Mouse (Mus musculus) lung, adult 18-20 months (tissue): Measurements from ENCODE around the gene Cdyl.

Experiments
- DNase-seq, 2 experiments: peaks; one replicate each; pipeline ENCODE4 v3.0.0; 2022; ENCODE audit warnings: mixed read lengths in 2 of 2

The Cdyl gene

GRCm38 (mm10) chr13:35717658-35718057, 58.0 kb downstream of the Cdyl start:
- DNase-seq: no peak

- DNase-seq: no peak
Measured at GRCm38 (mm10) chr13:35719581-35719980, 59.9 kb downstream of the Cdyl start.

- no peak for DNase-seq
Measured at GRCm38 (mm10) chr13:35723073-35723472, 63.4 kb downstream of the Cdyl start.

GRCm38 (mm10) chr13:35726025-35726424, 66.4 kb downstream of the Cdyl start:
- DNase-seq: no peak

GRCm38 (mm10) chr13:35732131-35732530, 72.5 kb downstream of the Cdyl start:
- DNase-seq: no peak

GRCm38 (mm10) chr13:35732891-35733596, 73.4 kb downstream of the Cdyl start:
- DNase-seq: no peak

- no peak for DNase-seq
Measured at GRCm38 (mm10) chr13:35737565-35737964, 77.9 kb downstream of the Cdyl start.

- DNase-seq: no peak
Measured at GRCm38 (mm10) chr13:35738210-35738609, 78.6 kb downstream of the Cdyl start.

- DNase-seq: no peak
Measured at GRCm38 (mm10) chr13:35739473-35739872, 79.8 kb downstream of the Cdyl start.

- DNase-seq: peak; percentile 88 to 90
Measured at GRCm38 (mm10) chr13:35740301-35741039, 80.8 kb downstream of the Cdyl start.

- peak; percentile 93 to 94 for DNase-seq
Measured at GRCm38 (mm10) chr13:35741040-35741619, 81.5 kb downstream of the Cdyl start.

GRCm38 (mm10) chr13:35741620-35742421, 82.2 kb downstream of the Cdyl start:
- DNase-seq: peak; percentile 37 to 39

GRCm38 (mm10) chr13:35742696-35743095, 83.1 kb downstream of the Cdyl start:
- DNase-seq: no peak

GRCm38 (mm10) chr13:35743196-35743595, 83.6 kb downstream of the Cdyl start:
- no peak for DNase-seq

GRCm38 (mm10) chr13:35749194-35749593, 89.6 kb downstream of the Cdyl start:
- no peak for DNase-seq

GRCm38 (mm10) chr13:35749680-35750079, 90.0 kb downstream of the Cdyl start:
- no peak for DNase-seq

GRCm38 (mm10) chr13:35752046-35752445, 92.4 kb downstream of the Cdyl start:
- DNase-seq: no peak

GRCm38 (mm10) chr13:35755002-35755401, 95.4 kb downstream of the Cdyl start:
- DNase-seq: no peak

- DNase-seq: no peak
Measured at GRCm38 (mm10) chr13:35755655-35756283, 96.1 kb downstream of the Cdyl start.

- no peak for DNase-seq
Measured at GRCm38 (mm10) chr13:35756393-35757338, 97.0 kb downstream of the Cdyl start.

- DNase-seq: no peak
Measured at GRCm38 (mm10) chr13:35760372-35760771, 100.7 kb downstream of the Cdyl start.
